Mouse (Mus musculus) stomach, embryonic 15.5 days (tissue): ENCODE data around the gene Shank3. TPM values are rescaled to one million over a fixed set of nuclear protein-coding genes. Genes with fewer than 3 reads are reported as not detected.

Source experiments
- polyA plus RNA-seq: library from polyadenylated mRNA; unstranded; fragments of >200 nt; fragmentation: Nextera tagmentation; extraction: Ambion mirVana; gene quantifications from 2 replicates; pipeline ENCODE4 v1.2.1, GENCODE M21; 2015

Gene Shank3
- polyA plus RNA-seq, 1 experiment from 2014 or later = 1.9 TPM

Other genes starting within 250 kb of the Shank3 start
- 45.3 and 45.9 TPM in 2 replicates for gene Sbf1, start 184.3 kb upstream of the Shank3 start, polyA plus RNA-seq
- gene Adm2, start 176.9 kb upstream of the Shank3 start, polyA plus RNA-seq = 0.76 and 1.1 TPM in 2 replicates
- 0.53 and 0.71 TPM in 2 replicates for gene Miox, start 165.2 kb upstream of the Shank3 start, polyA plus RNA-seq
- 57.3 and 62.3 TPM in 2 replicates for gene Lmf2, start 144.0 kb upstream of the Shank3 start, polyA plus RNA-seq
- 127 and 141 TPM in 2 replicates for gene Ncaph2, start 143.9 kb upstream of the Shank3 start, polyA plus RNA-seq
- 6.7 and 7.3 TPM in 2 replicates for gene Sco2, start 125.8 kb upstream of the Shank3 start, polyA plus RNA-seq
- 1.3 and 1.5 TPM in 2 replicates for gene Tymp, start 122.6 kb upstream of the Shank3 start, polyA plus RNA-seq
- gene Odf3b, start 120.3 kb upstream of the Shank3 start, polyA plus RNA-seq = 0.48 and 0.84 TPM in 2 replicates
- gene Klhdc7b, start 114.7 kb upstream of the Shank3 start, polyA plus RNA-seq = not detected in 2 replicates
- gene Syce3, start 89.1 kb upstream of the Shank3 start, polyA plus RNA-seq = not detected in 2 replicates
- gene Cpt1b, start 73.8 kb upstream of the Shank3 start, polyA plus RNA-seq = 0.63 and 0.66 TPM in 2 replicates
- 3.6 and 4.2 TPM in 2 replicates for gene C730034F03Rik, start 70.0 kb upstream of the Shank3 start, polyA plus RNA-seq
- not detected in 2 replicates for gene Gm44502, start 69.9 kb upstream of the Shank3 start, polyA plus RNA-seq
- 51.3 and 55.5 TPM in 2 replicates for gene Chkb, start 69.7 kb upstream of the Shank3 start, polyA plus RNA-seq
- gene Mapk8ip2, start 45.7 kb upstream of the Shank3 start, polyA plus RNA-seq = 3.7 and 3.8 TPM in 2 replicates
- gene Arsa, start 22.2 kb upstream of the Shank3 start, polyA plus RNA-seq = 18.8 TPM in 2 replicates
- gene Acr, start 68.7 kb downstream of the Shank3 start, polyA plus RNA-seq = 0.14 and 0.23 TPM in 2 replicates
- gene Rabl2, start 92.3 kb downstream of the Shank3 start, polyA plus RNA-seq = 34.6 and 37.6 TPM in 2 replicates